Mouse (Mus musculus) MEL (cell line): ENCODE results near the gene Nrbp1. TPM values are rescaled to one million over a fixed set of nuclear protein-coding genes. Genes with fewer than 3 reads are reported as not detected.

Experiments used
- DNase-seq: peaks from one replicate; pipeline ENCODE4 v3.0.0; 2011; ENCODE audit warnings: low read depth, low spot score
- H3K27ac ChIP-seq: 2 replicates; pipeline ENCODE4 v1.5.1; 2012; ENCODE audit warnings: low read depth, mild to moderate bottlenecking, control low read depth, low read length, moderate library complexity; ENCODE audit not compliant: control insufficient read depth
- H3K27me3 ChIP-seq, 2 experiments: fragments of 150-350 bp in 1 of 2; sonication (generic) in 1 of 2; 2 replicates each; pipeline ENCODE4 v1.6.1; 2012; ENCODE audit warnings: low read length in 2 of 2, mild to moderate bottlenecking in 2 of 2, improper control_type of control experiment in 1 of 2, moderate library complexity in 1 of 2; ENCODE audit not compliant: insufficient read depth in 2 of 2, control insufficient read depth in 1 of 2
- H3K36me3 ChIP-seq, 2 experiments: 2 replicates each; pipeline ENCODE4 v1.6.1; 2012 to 2014; ENCODE audit warnings: low read length in 2 of 2, improper control_type of control experiment in 1 of 2, inconsistent platforms in 1 of 2, mild to moderate bottlenecking in 1 of 2; ENCODE audit not compliant: insufficient read depth in 2 of 2, control insufficient read depth in 1 of 2
- H3K4me1 ChIP-seq, 2 experiments: fragments of 150-350 bp in 1 of 2; sonication (generic) in 1 of 2; 2 replicates each; pipeline ENCODE4 v1.6.1; 2012; ENCODE audit warnings: low read length in 2 of 2, improper control_type of control experiment in 1 of 2, mild to moderate bottlenecking in 1 of 2; ENCODE audit not compliant: insufficient read depth in 2 of 2, control insufficient read depth in 1 of 2
- H3K4me3 ChIP-seq, 2 experiments: fragments of 150-350 bp in 1 of 2; sonication (generic) in 1 of 2; 2 replicates each; pipeline ENCODE4 v1.5.1; 2012; ENCODE audit warnings: low read depth in 2 of 2, low read length in 2 of 2, mild to moderate bottlenecking in 2 of 2, moderate library complexity in 2 of 2, control low read depth in 1 of 2, improper control_type of control experiment in 1 of 2; ENCODE audit not compliant: control insufficient read depth in 1 of 2, insufficient read depth in 1 of 2
- H3K79me2 ChIP-seq: 2 replicates; pipeline ENCODE4 v1.6.1; 2012; ENCODE audit warnings: mild to moderate bottlenecking, low read length, moderate library complexity; ENCODE audit not compliant: control insufficient read depth, poor library complexity, insufficient read depth
- H3K9ac ChIP-seq: 2 replicates; pipeline ENCODE4 v1.6.1; 2012; ENCODE audit warnings: low read depth, mild to moderate bottlenecking, control low read depth, low read length, moderate library complexity; ENCODE audit not compliant: control insufficient read depth, poor library complexity, severe bottlenecking
- H3K9me3 ChIP-seq: fragments of 150-350 bp; sonication (generic); replicated peaks from 2 replicates; pipeline ENCODE4 v1.6.1; 2012; ENCODE audit warnings: mild to moderate bottlenecking, low read length, improper control_type of control experiment, moderate library complexity; ENCODE audit not compliant: insufficient read depth
- BHLHE40 ChIP-seq: IDR thresholded peaks from 2 replicates; pipeline ENCODE4 v1.6.1; 2012; ENCODE audit warnings: low read depth, mild to moderate bottlenecking, inconsistent platforms, low read length, improper control_type of control experiment, borderline replicate concordance
- CHD1 ChIP-seq: IDR thresholded peaks from 2 replicates; pipeline ENCODE4 v1.6.1; 2012; ENCODE audit warnings: low read depth, mild to moderate bottlenecking, inconsistent platforms, low read length, improper control_type of control experiment
- CHD2 ChIP-seq: IDR thresholded peaks from 2 replicates; pipeline ENCODE4 v1.6.1; 2011; ENCODE audit warnings: low read length, improper control_type of control experiment
- CTCF ChIP-seq, 3 experiments: IDR thresholded peaks in 2 of 3; conservative IDR thresholded peaks in 1 of 3; 2 replicates each; pipeline ENCODE4 v1.5.1; 2011 to 2012; ENCODE audit warnings: low read length in 3 of 3, low read depth in 2 of 3, mild to moderate bottlenecking in 2 of 3, improper control_type of control experiment in 1 of 3, inconsistent platforms in 1 of 3, mixed read lengths in 1 of 3, moderate library complexity in 1 of 3; ENCODE audit not compliant: control insufficient read depth in 1 of 3, insufficient read depth in 1 of 3, poor library complexity in 1 of 3, severe bottlenecking in 1 of 3
- E2F4 ChIP-seq: IDR thresholded peaks from 2 replicates; pipeline ENCODE4 v1.6.1; 2011; ENCODE audit warnings: low read depth, low read length, improper control_type of control experiment, borderline replicate concordance
- ELF1 ChIP-seq: IDR thresholded peaks from 2 replicates; pipeline ENCODE4 v1.6.1; 2014; ENCODE audit warnings: low read depth, mild to moderate bottlenecking, inconsistent platforms, low read length, improper control_type of control experiment, moderate library complexity
- EP300 ChIP-seq, 2 experiments: IDR thresholded peaks; 2 replicates each; pipeline ENCODE4 v1.6.1; 2011; ENCODE audit warnings: improper control_type of control experiment in 2 of 2, low read length in 2 of 2, low read depth in 1 of 2, mild to moderate bottlenecking in 1 of 2
- ETS1 ChIP-seq: IDR thresholded peaks from 2 replicates; pipeline ENCODE4 v1.6.1; 2012; ENCODE audit warnings: low read depth, mild to moderate bottlenecking, inconsistent platforms, low read length, improper control_type of control experiment, moderate library complexity
- HCFC1 ChIP-seq: IDR thresholded peaks from 2 replicates; pipeline ENCODE4 v1.6.1; 2012; ENCODE audit warnings: low read depth, mild to moderate bottlenecking, inconsistent platforms, low read length, improper control_type of control experiment, moderate library complexity
- KAT2A ChIP-seq: conservative IDR thresholded peaks from 2 replicates; pipeline ENCODE4 v1.6.1; 2012; ENCODE audit warnings: low read depth, low read length, improper control_type of control experiment, inconsistent platforms
- MAFK ChIP-seq: IDR thresholded peaks from 2 replicates; pipeline ENCODE4 v1.6.1; 2011; ENCODE audit warnings: low read depth, mild to moderate bottlenecking, low read length, improper control_type of control experiment, borderline replicate concordance
- MAZ ChIP-seq: IDR thresholded peaks from 2 replicates; pipeline ENCODE4 v1.6.1; 2012; ENCODE audit warnings: low read depth, mild to moderate bottlenecking, inconsistent platforms, low read length, improper control_type of control experiment
- MEF2A ChIP-seq: IDR thresholded peaks from 2 replicates; pipeline ENCODE4 v1.6.1; 2014; ENCODE audit warnings: low read depth, mild to moderate bottlenecking, inconsistent platforms, low read length, improper control_type of control experiment; ENCODE audit not compliant: poor library complexity, insufficient replicate concordance, severe bottlenecking; ENCODE audit errors: extremely low read depth
- MXI1 ChIP-seq: IDR thresholded peaks from 2 replicates; pipeline ENCODE4 v1.6.1; 2011; ENCODE audit warnings: mild to moderate bottlenecking, low read depth, low read length, improper control_type of control experiment
- MYC ChIP-seq: IDR thresholded peaks from 2 replicates; pipeline ENCODE4 v1.6.1; 2011; ENCODE audit warnings: low read depth, mild to moderate bottlenecking, low read length, improper control_type of control experiment, moderate library complexity
- NELFE ChIP-seq: IDR thresholded peaks from 2 replicates; pipeline ENCODE4 v1.6.1; 2011; ENCODE audit warnings: low read depth, low read length, improper control_type of control experiment
- NRF1 ChIP-seq: IDR thresholded peaks from 2 replicates; pipeline ENCODE4 v1.6.1; 2014; ENCODE audit warnings: low read depth, mild to moderate bottlenecking, inconsistent platforms, low read length, improper control_type of control experiment, moderate library complexity; ENCODE audit not compliant: poor library complexity, insufficient read depth, severe bottlenecking
- POLR2A ChIP-seq, 2 experiments: IDR thresholded peaks; 2 replicates each; pipeline ENCODE4 v1.6.1; 2011 to 2012; ENCODE audit warnings: low read length in 2 of 2, mild to moderate bottlenecking in 2 of 2, control low read depth in 1 of 2, improper control_type of control experiment in 1 of 2, low read depth in 1 of 2, moderate library complexity in 1 of 2; ENCODE audit not compliant: control insufficient read depth in 1 of 2, insufficient read depth in 1 of 2, poor library complexity in 1 of 2
- POLR2AphosphoS2 ChIP-seq: IDR thresholded peaks from 2 replicates; pipeline ENCODE4 v1.6.1; 2011; ENCODE audit warnings: low read length, improper control_type of control experiment
- RAD21 ChIP-seq: IDR thresholded peaks from 2 replicates; pipeline ENCODE4 v1.6.1; 2011; ENCODE audit warnings: mild to moderate bottlenecking, low read depth, low read length, improper control_type of control experiment
- RCOR1 ChIP-seq: IDR thresholded peaks from 2 replicates; pipeline ENCODE4 v1.6.1; 2012; ENCODE audit warnings: low read depth, mild to moderate bottlenecking, inconsistent platforms, low read length, improper control_type of control experiment
- SIN3A ChIP-seq: IDR thresholded peaks from 2 replicates; pipeline ENCODE4 v1.6.1; 2012; ENCODE audit warnings: low read length, improper control_type of control experiment, inconsistent platforms
- SMC3 ChIP-seq: IDR thresholded peaks from 2 replicates; pipeline ENCODE4 v1.6.1; 2011; ENCODE audit warnings: low read depth, low read length, improper control_type of control experiment
- TAL1 ChIP-seq: IDR thresholded peaks from 2 replicates; pipeline ENCODE4 v1.6.1; 2012; ENCODE audit warnings: mild to moderate bottlenecking, inconsistent platforms, low read length, moderate library complexity, mixed read lengths
- TCF12 ChIP-seq: IDR thresholded peaks from 2 replicates; pipeline ENCODE4 v1.6.1; 2014; ENCODE audit warnings: low read depth, mild to moderate bottlenecking, inconsistent platforms, low read length, improper control_type of control experiment, moderate library complexity
- UBTF ChIP-seq: IDR thresholded peaks from 2 replicates; pipeline ENCODE4 v1.6.1; 2012; ENCODE audit warnings: low read depth, mild to moderate bottlenecking, inconsistent platforms, low read length, improper control_type of control experiment, moderate library complexity, borderline replicate concordance; ENCODE audit not compliant: insufficient read depth
- USF1 ChIP-seq: IDR thresholded peaks from 2 replicates; pipeline ENCODE4 v1.6.1; 2014; ENCODE audit warnings: low read depth, mild to moderate bottlenecking, inconsistent platforms, low read length, improper control_type of control experiment, moderate library complexity
- USF2 ChIP-seq, 2 experiments: IDR thresholded peaks; 2 replicates each; pipeline ENCODE4 v1.6.1; 2011 to 2012; ENCODE audit warnings: improper control_type of control experiment in 2 of 2, low read length in 2 of 2, borderline replicate concordance in 1 of 2, inconsistent platforms in 1 of 2, low read depth in 1 of 2, mild to moderate bottlenecking in 1 of 2; ENCODE audit not compliant: insufficient read depth in 1 of 2
- ZC3H11A ChIP-seq: IDR thresholded peaks from 2 replicates; pipeline ENCODE4 v1.6.1; 2012; ENCODE audit warnings: low read depth, mild to moderate bottlenecking, inconsistent platforms, low read length, improper control_type of control experiment
- ZKSCAN1 ChIP-seq: IDR thresholded peaks from 2 replicates; pipeline ENCODE4 v1.6.1; 2012; ENCODE audit warnings: low read depth, mild to moderate bottlenecking, inconsistent platforms, low read length, improper control_type of control experiment, moderate library complexity
- ZMIZ1 ChIP-seq: IDR thresholded peaks from 2 replicates; pipeline ENCODE4 v1.6.1; 2012; ENCODE audit warnings: low read depth, mild to moderate bottlenecking, inconsistent platforms, low read length, improper control_type of control experiment, moderate library complexity
- polyA plus RNA-seq, 2 experiments: library from polyadenylated mRNA; stranded (reverse) in 1 of 2; unstranded in 1 of 2; fragments of >175 nt in 1 of 2; fragments of >200 nt in 1 of 2; gene quantifications; 2 replicates each; pipeline versions ENCODE4 v1.2.1 to v1.2.4; 2012; ENCODE audit warnings: low replicate concordance in 2 of 2, low read depth in 1 of 2; ENCODE audit not compliant: insufficient read length in 2 of 2, insufficient read depth in 1 of 2, missing spikeins in 1 of 2
- total RNA-seq: library from RNA; depleted of rRNA; stranded (reverse); fragments of 300-350 nt; gene quantifications from 2 replicates; pipeline ENCODE4 v1.2.3, GENCODE M21; 2012

Gene Nrbp1
- total and polyA plus RNA-seq, 3 experiments: 42.0 to 55.2 TPM; not detected in 1

GRCm38 (mm10) chr5:31220448-31221303 is 20.0 kb upstream of the Nrbp1 start, which contains the start of gene Ppm1g (continued):
- TF ChIP-seq NRF1 (0 out of 2 replicates have a peak, but pooled peaks have one; percentile 36), CHD1 (peak; percentile 10; the same call in 1 of the 2 replicates), POLR2A (IDR thresholded peaks at IDR 0.05; ENCODE audit: control insufficient read depth in 1 of 2, insufficient read depth in 1 of 2, low read depth in 1 of 2, low read length in 2 of 2, poor library complexity in 1 of 2) (peak; percentile 82 to 99), MXI1 (peak; percentile 88)

GRCm38 (mm10) chr5:31221304-31221945 is 19.2 kb upstream of the Nrbp1 start:
- H3K27ac ChIP-seq: peak overlapping the region; percentile 84
- H3K4me3 ChIP-seq: peak overlapping the region; percentile 57 to 72
- H3K9ac ChIP-seq: peak overlapping the region; percentile 84
- H3K36me3 ChIP-seq: peaks cover 8 to 25% of the 10 kb centered on the region in 2 experiments
- H3K9me3 ChIP-seq: no peaks in the 10 kb centered on the region
- peaks cover 40% of the 10 kb centered on the region for H3K79me2 ChIP-seq
- no peaks in the 10 kb centered on the region for H3K27me3 ChIP-seq
- DNase-seq: peak; percentile 94
- peaks cover 8 to 11% of the 10 kb centered on the region in 2 experiments for H3K4me1 ChIP-seq
- TF ChIP-seq ETS1 (peak; percentile 42; the same call in 1 of the 2 replicates), HCFC1 (peak; percentile 73), MAFK (no peak), MXI1 (peak; percentile 76), NELFE (no peak), ELF1 (no peak), USF2 (IDR thresholded peaks at IDR 0.05; ENCODE audit: borderline replicate concordance in 1 of 2, insufficient read depth in 1 of 2, low read depth in 1 of 2, low read length in 2 of 2) (no peak), USF1 (no peak), TCF12 (no peak; the same call in 1 of the 2 replicates), SIN3A (peak; percentile 89), ZC3H11A (peak; percentile 72), SMC3 (peak; percentile 78), RCOR1 (no peak), POLR2AphosphoS2 (no peak), E2F4 (no peak), ZMIZ1 (no peak), BHLHE40 (no peak), EP300 (IDR thresholded peaks at IDR 0.05; ENCODE audit: low read depth in 1 of 2, low read length in 2 of 2) (no peak), MYC (peak; percentile 90), UBTF (0 out of 2 replicates have a peak, but pooled peaks have one; percentile 17), RAD21 (peak; percentile 71), CHD1 (no peak), CHD2 (no peak), MEF2A (no peak), TAL1 (no peak), KAT2A (no peak), POLR2A (IDR thresholded peaks at IDR 0.05; ENCODE audit: control insufficient read depth in 1 of 2, insufficient read depth in 1 of 2, low read depth in 1 of 2, low read length in 2 of 2, poor library complexity in 1 of 2) (0 out of 4 replicates have a peak, but pooled peaks of 1 of the 2 experiments have one; percentile 2), MAZ (0 out of 2 replicates have a peak, but pooled peaks have one; percentile 28), ZKSCAN1 (no peak), CTCF (IDR thresholded peaks at IDR 0.05 in 2 of 3, conservative IDR thresholded peaks at IDR 0.05 in 1 of 3; ENCODE audit: control insufficient read depth in 1 of 3, insufficient read depth in 1 of 3, low read depth in 2 of 3, low read length in 3 of 3, poor library complexity in 1 of 3, severe bottlenecking in 1 of 3) (peak; percentile 75 to 90 (median 85))
